Mouse (Mus musculus) midbrain, embryonic 14.5 days (tissue): ENCODE measurements around the gene 0610037L13Rik. TPM values are rescaled to one million over a fixed set of nuclear protein-coding genes. Genes with fewer than 3 reads are reported as not detected.

Source experiments
- ATAC-seq: fragments of 200-750 bp; cut with Nextera tagmentation; 2 replicates; pipeline ENCODE4 v1.8.0; 2017; ENCODE audit warnings: moderate number of reproducible peaks, moderate library complexity; ENCODE audit not compliant: low FRiP score, low TSS enrichment
- DNase-seq: peaks from one replicate; pipeline ENCODE4 v3.0.0-alpha.2; 2015
- H3K27ac ChIP-seq: fragments of 300-500 bp; sonication (generic); replicated peaks from 2 replicates; pipeline ENCODE4 v1.5.1; 2014; ENCODE audit warnings: mild to moderate bottlenecking, low read depth, low read length, moderate library complexity
- H3K27me3 ChIP-seq: fragments of 300-500 bp; sonication (generic); 2 replicates; pipeline ENCODE4 v1.6.1; 2014; ENCODE audit warnings: low read length, control low read depth, mixed read lengths; ENCODE audit not compliant: control insufficient read depth, insufficient read depth
- H3K36me3 ChIP-seq: fragments of 300-500 bp; sonication (generic); 2 replicates; pipeline ENCODE4 v1.6.1; 2014; ENCODE audit warnings: low read length, control low read depth; ENCODE audit not compliant: control insufficient read depth, insufficient read depth
- H3K4me1 ChIP-seq: fragments of 300-500 bp; sonication (generic); 2 replicates; pipeline ENCODE4 v1.6.1; 2014; ENCODE audit warnings: mild to moderate bottlenecking, antibody characterized with exemption, low read length, control low read depth; ENCODE audit not compliant: control insufficient read depth, insufficient read depth
- H3K4me2 ChIP-seq: fragments of 300-500 bp; sonication (generic); 2 replicates; pipeline ENCODE4 v1.6.1; 2014; ENCODE audit warnings: mild to moderate bottlenecking, low read length, moderate library complexity
- H3K4me3 ChIP-seq: fragments of 300-500 bp; sonication (generic); replicated peaks from 2 replicates; pipeline ENCODE4 v1.5.1; 2014; ENCODE audit warnings: low read depth, low read length
- H3K9ac ChIP-seq: fragments of 300-500 bp; sonication (generic); replicated peaks from 2 replicates; pipeline ENCODE4 v1.6.1; 2014; ENCODE audit warnings: mild to moderate bottlenecking, low read length, moderate library complexity
- H3K9me3 ChIP-seq: fragments of 300-500 bp; sonication (generic); 2 replicates; pipeline ENCODE4 v1.6.1; 2016; ENCODE audit warnings: low read length, control low read depth, mixed read lengths; ENCODE audit not compliant: control insufficient read depth
- WGBS: fragments of 180-500 bp; shearing (Covaris S2); extraction: QIAGEN DNeasy Blood & Tissue Kit; methylation state at CpG from one replicate; pipeline ENCODE4 v1.1.7; 2014; 5-methylcytosine and 5-hydroxymethylcytosine counted together
- polyA plus RNA-seq: library from polyadenylated mRNA; unstranded; fragments of >200 nt; fragmentation: Nextera tagmentation; extraction: Ambion mirVana; gene quantifications from 2 replicates; pipeline ENCODE4 v1.2.1, GENCODE M21; 2014

Gene 0610037L13Rik
- 96.6 and 103 TPM in 2 replicates for polyA plus RNA-seq

GRCm38 (mm10) chr4:107889731-107890432 is at the start of gene 0610037L13Rik:
0610037L13Rik (plus strand) TSS chr4:107889813.
- Histone ChIP-seq H3K9ac (peak within 1 kb of the TSS; percentile 79), H3K36me3 (peaks cover 34% of the 10 kb centered on the region), H3K27ac (peak within 1 kb of the TSS; percentile 93), H3K4me1 (peaks cover 10% of the 10 kb centered on the region), H3K4me3 (peak within 1 kb of the TSS; percentile 56), H3K4me2 (peak within 1 kb of the TSS; percentile 91), H3K9me3 (no peaks in the 10 kb centered on the region), H3K27me3 (no peaks in the 10 kb centered on the region)
- peak; percentile 94 for ATAC-seq
- under 1% methylated on average over 48 of the region's 48 CpGs for WGBS
- DNase-seq, result peak; percentile 97

GRCm38 (mm10) chr4:107843687-107844086 is 45.9 kb upstream of the 0610037L13Rik start:
- H3K9me3 ChIP-seq, result no peaks in the 10 kb centered on the region
- no peak overlapping the region for H3K9ac ChIP-seq
- H3K36me3 ChIP-seq, result peaks cover 43% of the 10 kb centered on the region
- peaks cover 11% of the 10 kb centered on the region; the same call in 1 of the 2 replicates for H3K27me3 ChIP-seq
- H3K27ac ChIP-seq, result 0 out of 2 replicates have a peak overlapping the region, but pooled peaks have one; percentile 3
- H3K4me3 ChIP-seq, result no peak overlapping the region
- DNase-seq (no peak), ATAC-seq (no peak)
- 29% methylated on average over 8 of the region's 8 CpGs for WGBS
- H3K4me2 ChIP-seq, result no peak overlapping the region
- peaks cover 5% of the 10 kb centered on the region for H3K4me1 ChIP-seq

GRCm38 (mm10) chr4:107844971-107845370 is 44.6 kb upstream of the 0610037L13Rik start:
- Histone ChIP-seq H3K27me3 (peaks cover 11% of the 10 kb centered on the region; the same call in 1 of the 2 replicates), H3K4me3 (no peak overlapping the region), H3K9me3 (no peaks in the 10 kb centered on the region), H3K36me3 (peaks cover 50% of the 10 kb centered on the region), H3K9ac (no peak overlapping the region), H3K27ac (peak overlapping the region; percentile 15; the same call in 1 of the 2 replicates), H3K4me1 (no peaks in the 10 kb centered on the region), H3K4me2 (no peak overlapping the region)
- WGBS, result 2% methylated on average over 10 of the region's 10 CpGs
- DNase-seq (peak; percentile 88), ATAC-seq (0 out of 2 replicates have a peak, but pooled peaks have one; percentile 15)

GRCm38 (mm10) chr4:107846795-107847194 is 42.8 kb upstream of the 0610037L13Rik start:
- ATAC-seq (no peak), DNase-seq (no peak)
- WGBS, result 66% methylated on average over 7 of the region's 7 CpGs
- Histone ChIP-seq H3K36me3 (peaks cover 68% of the 10 kb centered on the region), H3K9me3 (no peaks in the 10 kb centered on the region), H3K4me3 (no peak overlapping the region), H3K27me3 (peaks cover 11% of the 10 kb centered on the region; the same call in 1 of the 2 replicates), H3K9ac (no peak overlapping the region), H3K27ac (no peak overlapping the region), H3K4me2 (no peak overlapping the region), H3K4me1 (no peaks in the 10 kb centered on the region)

- WGBS, result 92% methylated on average over 5 of the region's 5 CpGs
- H3K4me3 ChIP-seq, result no peak overlapping the region
- peaks cover 11% of the 10 kb centered on the region; the same call in 1 of the 2 replicates for H3K27me3 ChIP-seq
- no peak overlapping the region for H3K4me2 ChIP-seq
- no peak overlapping the region for H3K9ac ChIP-seq
- no peak for ATAC-seq
- DNase-seq, result no peak
- no peaks in the 10 kb centered on the region for H3K9me3 ChIP-seq
- no peak overlapping the region for H3K27ac ChIP-seq
- no peaks in the 10 kb centered on the region for H3K4me1 ChIP-seq
- H3K36me3 ChIP-seq, result peaks cover 80% of the 10 kb centered on the region
These were observed 41.1 kb upstream of the 0610037L13Rik start for GRCm38 (mm10) chr4:107848546-107848945.

GRCm38 (mm10) chr4:107849621-107850020 is 40.0 kb upstream of the 0610037L13Rik start:
- DNase-seq (no peak), ATAC-seq (no peak)
- Histone ChIP-seq H3K9me3 (no peaks in the 10 kb centered on the region), H3K9ac (no peak overlapping the region), H3K27me3 (peaks cover 11% of the 10 kb centered on the region; the same call in 1 of the 2 replicates), H3K4me3 (no peak overlapping the region), H3K36me3 (peaks cover 86% of the 10 kb centered on the region), H3K4me1 (no peaks in the 10 kb centered on the region), H3K27ac (no peak overlapping the region), H3K4me2 (no peak overlapping the region)
- WGBS, result 89% methylated on average over 9 of the region's 9 CpGs

GRCm38 (mm10) chr4:107850091-107850490 is 39.5 kb upstream of the 0610037L13Rik start:
- Histone ChIP-seq H3K4me3 (no peak overlapping the region), H3K36me3 (peaks cover 91% of the 10 kb centered on the region), H3K9ac (no peak overlapping the region), H3K4me1 (no peaks in the 10 kb centered on the region), H3K27me3 (peaks cover 10% of the 10 kb centered on the region; the same call in 1 of the 2 replicates), H3K9me3 (no peaks in the 10 kb centered on the region), H3K4me2 (no peak overlapping the region), H3K27ac (no peak overlapping the region)
- WGBS, result 90% methylated on average over 8 of the region's 8 CpGs
- ATAC-seq (no peak), DNase-seq (no peak)

- no peaks in the 10 kb centered on the region for H3K4me1 ChIP-seq
- H3K9ac ChIP-seq, result no peak overlapping the region
- peaks cover 99% of the 10 kb centered on the region for H3K36me3 ChIP-seq
- no peak for ATAC-seq
- 95% methylated on average over 8 of the region's 8 CpGs for WGBS
- no peaks in the 10 kb centered on the region for H3K9me3 ChIP-seq
- no peak overlapping the region for H3K4me3 ChIP-seq
- no peaks in the 10 kb centered on the region for H3K27me3 ChIP-seq
- H3K27ac ChIP-seq, result no peak overlapping the region
- no peak for DNase-seq
- H3K4me2 ChIP-seq, result no peak overlapping the region
These were observed 36.3 kb upstream of the 0610037L13Rik start for GRCm38 (mm10) chr4:107853333-107853732.

GRCm38 (mm10) chr4:107853836-107854235 is 35.8 kb upstream of the 0610037L13Rik start:
- 87% methylated on average over 7 of the region's 7 CpGs for WGBS
- Histone ChIP-seq H3K27ac (no peak overlapping the region), H3K4me1 (no peaks in the 10 kb centered on the region), H3K9ac (no peak overlapping the region), H3K36me3 (peaks cover 99% of the 10 kb centered on the region), H3K4me2 (no peak overlapping the region), H3K27me3 (no peaks in the 10 kb centered on the region), H3K4me3 (no peak overlapping the region), H3K9me3 (no peaks in the 10 kb centered on the region)
- ATAC-seq, result no peak
- DNase-seq, result no peak
